Mouse (Mus musculus) neural tube, embryonic 11.5 days (tissue): ENCODE measurements around the gene Habp4. TPM values are rescaled to one million over a fixed set of nuclear protein-coding genes. Genes with fewer than 3 reads are reported as not detected.

Experiments used
- ATAC-seq: fragments of 200-750 bp; cut with Nextera tagmentation; 2 replicates; pipeline ENCODE4 v1.8.0; 2017; ENCODE audit warnings: moderate number of reproducible peaks, mild to moderate bottlenecking, moderate TSS enrichment, moderate library complexity; ENCODE audit not compliant: insufficient read depth, low FRiP score, low TSS enrichment
- DNase-seq: peaks from one replicate; pipeline ENCODE4 v3.0.0-alpha.2; 2015; ENCODE audit warnings: low spot score
- H3K27ac ChIP-seq: fragments of 300-500 bp; sonication (generic); 2 replicates; pipeline ENCODE4 v1.5.1; 2014; ENCODE audit warnings: low read depth, mild to moderate bottlenecking, low read length
- H3K27me3 ChIP-seq: fragments of 300-500 bp; sonication (generic); 2 replicates; pipeline ENCODE4 v1.6.1; 2014; ENCODE audit warnings: mild to moderate bottlenecking, low read length, mixed read lengths; ENCODE audit not compliant: control insufficient read depth, insufficient read depth
- H3K36me3 ChIP-seq: fragments of 300-500 bp; sonication (generic); 2 replicates; pipeline ENCODE4 v1.6.1; 2014; ENCODE audit warnings: mild to moderate bottlenecking, low read length, moderate library complexity, mixed read lengths; ENCODE audit not compliant: control insufficient read depth, insufficient read depth
- H3K4me1 ChIP-seq: fragments of 300-500 bp; sonication (generic); 2 replicates; pipeline ENCODE4 v1.6.1; 2014; ENCODE audit warnings: low read length, mixed read lengths; ENCODE audit not compliant: control insufficient read depth, insufficient read depth
- H3K4me2 ChIP-seq: fragments of 300-500 bp; sonication (generic); 2 replicates; pipeline ENCODE4 v1.6.1; 2014; ENCODE audit warnings: low read depth, mild to moderate bottlenecking, moderate library complexity
- H3K4me3 ChIP-seq: fragments of 300-500 bp; sonication (generic); 2 replicates; pipeline ENCODE4 v1.5.1; 2014; ENCODE audit warnings: low read depth, low read length
- H3K9ac ChIP-seq: fragments of 300-500 bp; sonication (generic); 2 replicates; pipeline ENCODE4 v1.6.1; 2014; ENCODE audit warnings: mild to moderate bottlenecking, low read length
- H3K9me3 ChIP-seq: fragments of 300-500 bp; sonication (generic); 2 replicates; pipeline ENCODE4 v1.6.1; 2016; ENCODE audit warnings: low read length; ENCODE audit not compliant: control insufficient read depth
- WGBS: fragments of 180-500 bp; shearing (Covaris S2); extraction: QIAGEN DNeasy Blood & Tissue Kit; methylation state at CpG from one replicate; pipeline ENCODE4 v1.1.7; 2014; 5-methylcytosine and 5-hydroxymethylcytosine counted together
- polyA plus RNA-seq: library from polyadenylated mRNA; unstranded; fragments of >200 nt; fragmentation: Nextera tagmentation; extraction: Ambion mirVana; gene quantifications from 2 replicates; pipeline ENCODE4 v1.2.1, GENCODE M21; 2014

The Habp4 gene
- polyA plus RNA-seq, 1 experiment from 2014 or later, result 33.4 TPM

- no peak overlapping the region for H3K4me3 ChIP-seq
- no peaks in the 10 kb centered on the region for H3K4me1 ChIP-seq
- no peak overlapping the region for H3K27ac ChIP-seq
- 76% methylated on average over 2 of the region's 2 CpGs for WGBS
- peaks cover 5% of the 10 kb centered on the region for H3K36me3 ChIP-seq
- no peak overlapping the region for H3K4me2 ChIP-seq
- no peaks in the 10 kb centered on the region for H3K9me3 ChIP-seq
- no peak for ATAC-seq
- H3K9ac ChIP-seq, result no peak overlapping the region
- no peaks in the 10 kb centered on the region for H3K27me3 ChIP-seq
- no peak for DNase-seq
These were observed 20.5 kb downstream of the Habp4 start for GRCm38 (mm10) chr13:64182091-64182490.

- WGBS, result 86% methylated on average over 4 of the region's 4 CpGs
These were observed 22.0 kb downstream of the Habp4 start for GRCm38 (mm10) chr13:64183583-64183982.

GRCm38 (mm10) chr13:64184361-64184760 lies 22.7 kb downstream of the Habp4 start:
- peaks cover 5% of the 10 kb centered on the region for H3K36me3 ChIP-seq
- H3K9ac ChIP-seq, result no peak overlapping the region
- DNase-seq (no peak), ATAC-seq (no peak)
- H3K9me3 ChIP-seq, result no peaks in the 10 kb centered on the region
- no peak overlapping the region for H3K4me3 ChIP-seq
- H3K4me2 ChIP-seq, result no peak overlapping the region
- H3K27ac ChIP-seq, result no peak overlapping the region
- WGBS, result 85% methylated on average over 10 of the region's 10 CpGs
- H3K4me1 ChIP-seq, result no peaks in the 10 kb centered on the region
- no peaks in the 10 kb centered on the region for H3K27me3 ChIP-seq

More at GRCm38 (mm10) chr13:64183583-64183982, 22.0 kb downstream of the Habp4 start:
- no peak for DNase-seq
- Histone ChIP-seq H3K36me3 (peaks cover 5% of the 10 kb centered on the region), H3K9me3 (no peaks in the 10 kb centered on the region), H3K27me3 (no peaks in the 10 kb centered on the region), H3K4me1 (no peaks in the 10 kb centered on the region), H3K4me3 (no peak overlapping the region), H3K27ac (no peak overlapping the region), H3K9ac (no peak overlapping the region), H3K4me2 (no peak overlapping the region)
- no peak for ATAC-seq

- no peak overlapping the region for H3K9ac ChIP-seq
- WGBS, result 79% methylated on average over 7 of the region's 7 CpGs
- ATAC-seq, result no peak
- H3K27me3 ChIP-seq, result no peaks in the 10 kb centered on the region
- DNase-seq, result no peak
- no peaks in the 10 kb centered on the region for H3K4me1 ChIP-seq
- H3K4me2 ChIP-seq, result no peak overlapping the region
- H3K9me3 ChIP-seq, result no peaks in the 10 kb centered on the region
- peaks cover 5% of the 10 kb centered on the region for H3K36me3 ChIP-seq
- H3K27ac ChIP-seq, result no peak overlapping the region
- H3K4me3 ChIP-seq, result no peak overlapping the region
These were observed 23.6 kb downstream of the Habp4 start for GRCm38 (mm10) chr13:64185176-64185575.

- WGBS, result 93% methylated on average over 9 of the region's 9 CpGs
- no peak overlapping the region for H3K9ac ChIP-seq
- no peaks in the 10 kb centered on the region for H3K4me1 ChIP-seq
- no peaks in the 10 kb centered on the region for H3K27me3 ChIP-seq
- no peak overlapping the region for H3K4me3 ChIP-seq
- ATAC-seq (no peak), DNase-seq (no peak)
- H3K27ac ChIP-seq, result no peak overlapping the region
- peaks cover 5% of the 10 kb centered on the region for H3K36me3 ChIP-seq
- H3K4me2 ChIP-seq, result no peak overlapping the region
- no peaks in the 10 kb centered on the region for H3K9me3 ChIP-seq
These were observed 24.0 kb downstream of the Habp4 start for GRCm38 (mm10) chr13:64185586-64185985.

- H3K36me3 ChIP-seq, result peaks cover 5% of the 10 kb centered on the region
- no peaks in the 10 kb centered on the region for H3K4me1 ChIP-seq
- H3K9ac ChIP-seq, result no peak overlapping the region
- H3K27me3 ChIP-seq, result no peaks in the 10 kb centered on the region
- ATAC-seq, result no peak
- H3K27ac ChIP-seq, result no peak overlapping the region
- no peak for DNase-seq
- H3K4me2 ChIP-seq, result no peak overlapping the region
- no peak overlapping the region for H3K4me3 ChIP-seq
- WGBS, result 93% methylated on average over 4 of the region's 4 CpGs
- H3K9me3 ChIP-seq, result no peaks in the 10 kb centered on the region
These were observed 24.9 kb downstream of the Habp4 start for GRCm38 (mm10) chr13:64186516-64186915.

- Histone ChIP-seq H3K27ac (no peak overlapping the region), H3K9me3 (no peaks in the 10 kb centered on the region)
- ATAC-seq, result no peak
These were observed 25.4 kb downstream of the Habp4 start for GRCm38 (mm10) chr13:64187065-64187464.

GRCm38 (mm10) chr13:64197899-64198298 lies 36.3 kb downstream of the Habp4 start:
- H3K4me2 ChIP-seq, result no peak overlapping the region
- H3K4me3 ChIP-seq, result no peak overlapping the region
- H3K27me3 ChIP-seq, result no peaks in the 10 kb centered on the region
- H3K9me3 ChIP-seq, result no peaks in the 10 kb centered on the region
- H3K36me3 ChIP-seq, result no peaks in the 10 kb centered on the region
- no peak overlapping the region for H3K27ac ChIP-seq
- H3K9ac ChIP-seq, result no peak overlapping the region
- no peak for DNase-seq
- no peaks in the 10 kb centered on the region for H3K4me1 ChIP-seq
- no peak for ATAC-seq
- WGBS, result 93% methylated on average over 6 of the region's 6 CpGs

More at GRCm38 (mm10) chr13:64187065-64187464, 25.4 kb downstream of the Habp4 start:
- no peaks in the 10 kb centered on the region for H3K27me3 ChIP-seq
- H3K4me1 ChIP-seq, result no peaks in the 10 kb centered on the region
- H3K9ac ChIP-seq, result no peak overlapping the region
- H3K4me3 ChIP-seq, result no peak overlapping the region
- peaks cover 5% of the 10 kb centered on the region for H3K36me3 ChIP-seq
- no peak overlapping the region for H3K4me2 ChIP-seq
- no peak for DNase-seq

GRCm38 (mm10) chr13:64198310-64198709 lies 36.7 kb downstream of the Habp4 start:
- Histone ChIP-seq H3K4me3 (no peak overlapping the region), H3K27me3 (no peaks in the 10 kb centered on the region), H3K9ac (no peak overlapping the region), H3K4me2 (no peak overlapping the region), H3K4me1 (no peaks in the 10 kb centered on the region), H3K9me3 (no peaks in the 10 kb centered on the region), H3K27ac (no peak overlapping the region), H3K36me3 (no peaks in the 10 kb centered on the region)
- 88% methylated on average over 4 of the region's 4 CpGs for WGBS
- DNase-seq (no peak), ATAC-seq (no peak)
